Mouse (Mus musculus) kidney, embryonic 16.5 days (tissue): ENCODE results near the gene Samd14. TPM values are rescaled to one million over a fixed set of nuclear protein-coding genes. Genes with fewer than 3 reads are reported as not detected.
"Not testable (repeated sequence)": the region's sequence is repeated elsewhere in the genome, so short reads cannot be mapped to it uniquely, and the experiment has no call there.

Experiments
- ATAC-seq: fragments of 200-750 bp; cut with Nextera tagmentation; 2 replicates; pipeline ENCODE4 v1.8.0; 2017; ENCODE audit warnings: moderate TSS enrichment; ENCODE audit not compliant: low FRiP score, low TSS enrichment
- H3K27ac ChIP-seq: fragments of 300-500 bp; sonication (generic); 2 replicates; pipeline ENCODE4 v1.5.1; 2014; ENCODE audit warnings: low read length
- H3K27me3 ChIP-seq: fragments of 300-500 bp; sonication (generic); 2 replicates; pipeline ENCODE4 v1.6.1; 2014; ENCODE audit warnings: low read length, control low read depth, mixed read lengths; ENCODE audit not compliant: insufficient read depth
- H3K36me3 ChIP-seq: fragments of 300-500 bp; sonication (generic); 2 replicates; pipeline ENCODE4 v1.6.1; 2014; ENCODE audit warnings: low read length, control low read depth, mixed read lengths; ENCODE audit not compliant: insufficient read depth
- H3K4me1 ChIP-seq: fragments of 300-500 bp; sonication (generic); 2 replicates; pipeline ENCODE4 v1.6.1; 2014; ENCODE audit warnings: low read length, control low read depth, mixed read lengths; ENCODE audit not compliant: insufficient read depth
- H3K4me2 ChIP-seq: fragments of 300-500 bp; sonication (generic); replicated peaks from 2 replicates; pipeline ENCODE4 v1.6.1; 2014; ENCODE audit warnings: low read depth, low read length
- H3K4me3 ChIP-seq: fragments of 300-500 bp; sonication (generic); 2 replicates; pipeline ENCODE4 v1.5.1; 2014; ENCODE audit warnings: mild to moderate bottlenecking, low read length
- H3K9ac ChIP-seq: fragments of 300-500 bp; sonication (generic); replicated peaks from 2 replicates; pipeline ENCODE4 v1.6.1; 2014; ENCODE audit warnings: low read length
- H3K9me3 ChIP-seq: fragments of 300-500 bp; sonication (generic); 2 replicates; pipeline ENCODE4 v1.6.1; 2016; ENCODE audit warnings: low read length, control low read depth
- WGBS: fragments of 180-500 bp; shearing (Covaris S2); extraction: QIAGEN DNeasy Blood & Tissue Kit; methylation state at CpG from one replicate; pipeline ENCODE4 v1.1.7; 2014; 5-methylcytosine and 5-hydroxymethylcytosine counted together
- polyA plus RNA-seq: library from polyadenylated mRNA; unstranded; fragments of >200 nt; fragmentation: Nextera tagmentation; extraction: Ambion mirVana; gene quantifications from 2 replicates; pipeline ENCODE4 v1.2.1, GENCODE M21; 2015

The Samd14 gene
- 19.2 and 21.2 TPM in 2 replicates for polyA plus RNA-seq

- under 1% methylated on average over 30 of the region's 32 CpGs for WGBS
- Histone ChIP-seq H3K4me1 (peaks cover 47% of the 10 kb centered on the region), H3K4me2 (peak within 1 kb of the TSS; percentile 69), H3K27me3 (no peaks in the 10 kb centered on the region), H3K9ac (peak within 1 kb of the TSS; percentile 93), H3K36me3 (peaks cover 11% of the 10 kb centered on the region; the same call in 1 of the 2 replicates), H3K9me3 (no peaks in the 10 kb centered on the region), H3K27ac (peak within 1 kb of the TSS; percentile 96), H3K4me3 (peak within 1 kb of the TSS; percentile 60)
- peak; percentile 72 for ATAC-seq
Observed at GRCm38 (mm10) chr11:95009629-95010014, at the start of gene Samd14. Gene Samd14 (plus strand): TSS chr11:95009879.

GRCm38 (mm10) chr11:94962534-94963101, 47.1 kb upstream of the Samd14 start:
- H3K27me3 ChIP-seq: no peaks in the 10 kb centered on the region
- no peak overlapping the region for H3K9ac ChIP-seq
- 65% methylated on average over 5 of the region's 5 CpGs for WGBS
- ATAC-seq: no peak; the same call in 1 of the 2 replicates
- H3K4me3 ChIP-seq: no peak overlapping the region
- no peak overlapping the region for H3K27ac ChIP-seq
- H3K36me3 ChIP-seq: no peaks in the 10 kb centered on the region
- no peaks in the 10 kb centered on the region for H3K9me3 ChIP-seq
- H3K4me2 ChIP-seq: no peak overlapping the region
- peaks cover 12% of the 10 kb centered on the region for H3K4me1 ChIP-seq

- no peaks in the 10 kb centered on the region for H3K9me3 ChIP-seq
- WGBS: 37% methylated on average over 4 of the region's 4 CpGs
- H3K4me3 ChIP-seq: no peak within 1 kb of the TSS
- 0 out of 2 replicates have a peak, but pooled peaks cover 4% of the 10 kb centered on the region for H3K4me1 ChIP-seq
- H3K27ac ChIP-seq: no peak within 1 kb of the TSS
- H3K36me3 ChIP-seq: no peaks in the 10 kb centered on the region
- no peak within 1 kb of the TSS for H3K9ac ChIP-seq
- ATAC-seq: no peak
- H3K27me3 ChIP-seq: no peaks in the 10 kb centered on the region
- no peak within 1 kb of the TSS for H3K4me2 ChIP-seq
Observed at GRCm38 (mm10) chr11:94967419-94967818, 42.3 kb upstream of the Samd14 start, which contains the start of gene Hils1. Gene Hils1 (plus strand): TSS chr11:94967593.

GRCm38 (mm10) chr11:94968187-94968586, 41.5 kb upstream of the Samd14 start:
- H3K4me1 ChIP-seq: no peaks in the 10 kb centered on the region
- H3K4me2 ChIP-seq: no peak overlapping the region
- 81% methylated on average over 7 of the region's 7 CpGs for WGBS
- no peaks in the 10 kb centered on the region for H3K36me3 ChIP-seq
- H3K27ac ChIP-seq: no peak overlapping the region
- H3K9me3 ChIP-seq: no peaks in the 10 kb centered on the region
- no peak overlapping the region for H3K4me3 ChIP-seq
- no peak overlapping the region for H3K9ac ChIP-seq
- no peak for ATAC-seq
- H3K27me3 ChIP-seq: no peaks in the 10 kb centered on the region

- ATAC-seq, H3K4me3 ChIP-seq, H3K27me3 ChIP-seq, H3K4me2 ChIP-seq, H3K27ac ChIP-seq, H3K9me3 ChIP-seq, H3K4me1 ChIP-seq, H3K36me3 ChIP-seq, H3K9ac ChIP-seq: not testable (repeated sequence)
- WGBS: 89% methylated on average over 4 of the region's 4 CpGs
Observed at GRCm38 (mm10) chr11:94969709-94970108, 40.0 kb upstream of the Samd14 start.

- Histone ChIP-seq H3K27ac (no peak overlapping the region), H3K36me3 (no peaks in the 10 kb centered on the region), H3K9ac (no peak overlapping the region), H3K4me2 (no peak overlapping the region), H3K27me3 (no peaks in the 10 kb centered on the region), H3K9me3 (no peaks in the 10 kb centered on the region), H3K4me3 (no peak overlapping the region), H3K4me1 (no peaks in the 10 kb centered on the region)
- WGBS: 60% methylated on average over 15 of the region's 15 CpGs
- ATAC-seq: peak; percentile 49
Observed at GRCm38 (mm10) chr11:94970210-94970943, 39.3 kb upstream of the Samd14 start.

- H3K4me2 ChIP-seq: no peak overlapping the region
- no peaks in the 10 kb centered on the region for H3K27me3 ChIP-seq
- no peaks in the 10 kb centered on the region for H3K4me1 ChIP-seq
- H3K4me3 ChIP-seq: no peak overlapping the region
- no peaks in the 10 kb centered on the region for H3K9me3 ChIP-seq
- H3K27ac ChIP-seq: no peak overlapping the region
- no peaks in the 10 kb centered on the region for H3K36me3 ChIP-seq
- ATAC-seq: no peak
- H3K9ac ChIP-seq: no peak overlapping the region
- 60% methylated on average over 16 of the region's 16 CpGs for WGBS
Observed at GRCm38 (mm10) chr11:94971895-94972615, 37.6 kb upstream of the Samd14 start.

GRCm38 (mm10) chr11:94972887-94973286, 36.8 kb upstream of the Samd14 start:
- 66% methylated on average over 5 of the region's 5 CpGs for WGBS
- no peaks in the 10 kb centered on the region for H3K4me1 ChIP-seq
- no peak overlapping the region for H3K4me3 ChIP-seq
- H3K9ac ChIP-seq: no peak overlapping the region
- H3K36me3 ChIP-seq: no peaks in the 10 kb centered on the region
- H3K27ac ChIP-seq: no peak overlapping the region
- H3K27me3 ChIP-seq: no peaks in the 10 kb centered on the region
- ATAC-seq: no peak
- no peak overlapping the region for H3K4me2 ChIP-seq
- no peaks in the 10 kb centered on the region for H3K9me3 ChIP-seq

- WGBS: 54% methylated on average over 4 of the region's 4 CpGs
- Histone ChIP-seq H3K9me3 (no peaks in the 10 kb centered on the region), H3K27ac (no peak overlapping the region), H3K4me3 (no peak overlapping the region), H3K36me3 (no peaks in the 10 kb centered on the region), H3K27me3 (no peaks in the 10 kb centered on the region), H3K4me2 (no peak overlapping the region), H3K9ac (no peak overlapping the region), H3K4me1 (no peaks in the 10 kb centered on the region)
- ATAC-seq: no peak
Observed at GRCm38 (mm10) chr11:94973313-94973712, 36.4 kb upstream of the Samd14 start.
